Mouse (Mus musculus): Measurements from ENCODE around the gene Sipa1. TPM values are rescaled to one million over a fixed set of nuclear protein-coding genes. Genes with fewer than 3 reads are reported as not detected.

Gene Sipa1
- polyA plus RNA-seq, 1 experiment from 2014 or later = 26.2 TPM

- DNase-seq (ENCODE audit: low spot score) (peak; percentile 77), ATAC-seq (replicated peaks; ENCODE audit: low FRiP score, low read depth) (peak; percentile 55; the same call in 1 of the 2 replicates)
- no peak for TF ChIP-seq CTCF (IDR thresholded peaks at IDR 0.05; ENCODE audit: low read depth)
- no peaks in the 10 kb centered on the region for H3K9me3 ChIP-seq (replicated peaks; ENCODE audit: low read length)
- H3K27me3 ChIP-seq (ENCODE audit: insufficient read depth, low read length) = no peaks in the 10 kb centered on the region
- H3K4me2 ChIP-seq (ENCODE audit: low read length) = no peak overlapping the region
- H3K36me3 ChIP-seq (ENCODE audit: insufficient read depth, low read length) = peaks cover 33% of the 10 kb centered on the region
- H3K27ac ChIP-seq = peak overlapping the region; percentile 33
- H3K4me3 ChIP-seq (replicated peaks; ENCODE audit: low read depth, low read length) = no peak overlapping the region
- H3K4me1 ChIP-seq (replicated peaks; ENCODE audit: insufficient read depth, low read length) = 0 out of 2 replicates have a peak, but pooled peaks cover 6% of the 10 kb centered on the region
- 37% methylated on average over 10 of the region's 10 CpGs for WGBS
- no peak overlapping the region for H3K9ac ChIP-seq (ENCODE audit: low read depth, low read length)
Observed at GRCm38 (mm10) chr19:5704801-5705571, 41.5 kb upstream of the Sipa1 start.

DNA sequence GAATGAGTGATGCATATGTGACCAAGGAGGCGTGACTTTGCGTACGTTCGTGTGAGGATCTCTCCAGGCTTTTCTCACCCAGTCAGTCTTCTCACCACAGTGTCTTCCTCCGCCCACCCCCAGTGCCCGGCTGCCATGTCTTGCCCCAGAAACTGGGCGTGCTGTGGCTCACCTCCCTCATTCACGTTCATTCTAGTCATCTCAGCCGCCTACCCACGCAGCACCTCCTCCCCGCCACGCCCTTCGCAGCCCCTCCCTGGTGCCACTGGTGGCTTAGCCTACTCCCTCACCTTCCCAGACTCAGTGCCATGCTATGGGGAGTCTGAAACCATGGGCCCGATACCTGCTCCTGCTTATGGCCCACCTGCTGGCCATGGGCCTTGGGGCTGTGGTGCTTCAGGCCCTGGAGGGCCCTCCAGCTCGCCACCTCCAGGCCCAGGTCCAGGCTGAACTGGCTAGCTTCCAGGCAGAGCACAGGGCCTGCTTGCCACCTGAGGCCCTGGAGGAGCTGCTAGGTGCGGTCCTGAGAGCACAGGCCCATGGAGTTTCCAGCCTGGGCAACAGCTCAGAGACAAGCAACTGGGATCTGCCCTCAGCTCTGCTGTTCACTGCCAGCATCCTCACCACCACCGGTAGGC lies 40.8 kb upstream of the Sipa1 start, which contains the start of gene Kcnk7:
TSS of gene Kcnk7 (plus strand) at position 205 of the 638 bp plus-strand sequence.
- WGBS = 71% methylated on average over 17 of the region's 17 CpGs
- H3K36me3 ChIP-seq (ENCODE audit: insufficient read depth, low read length) = peaks cover 34% of the 10 kb centered on the region
- H3K9me3 ChIP-seq (replicated peaks; ENCODE audit: low read length) = no peaks in the 10 kb centered on the region
- 0 out of 2 replicates have a peak, but pooled peaks cover 6% of the 10 kb centered on the region for H3K4me1 ChIP-seq (replicated peaks; ENCODE audit: insufficient read depth, low read length)
- H3K9ac ChIP-seq (ENCODE audit: low read depth, low read length) = no peak within 1 kb of the TSS
- no peak within 1 kb of the TSS for H3K4me3 ChIP-seq (replicated peaks; ENCODE audit: low read depth, low read length)
- TF ChIP-seq CTCF (IDR thresholded peaks at IDR 0.05; ENCODE audit: low read depth) = no peak
- no peak within 1 kb of the TSS for H3K4me2 ChIP-seq (ENCODE audit: low read length)
- H3K27me3 ChIP-seq (ENCODE audit: insufficient read depth, low read length) = no peaks in the 10 kb centered on the region
- no peak for ATAC-seq (replicated peaks; ENCODE audit: low FRiP score, low read depth)
- H3K27ac ChIP-seq = peak within 1 kb of the TSS; percentile 33
- DNase-seq (ENCODE audit: low spot score) = no peak

- no peak overlapping the region for H3K4me3 ChIP-seq (replicated peaks; ENCODE audit: low read depth, low read length)
- H3K36me3 ChIP-seq (ENCODE audit: insufficient read depth, low read length) = peaks cover 62% of the 10 kb centered on the region
- no peak overlapping the region for H3K9ac ChIP-seq (ENCODE audit: low read depth, low read length)
- H3K4me1 ChIP-seq (replicated peaks; ENCODE audit: insufficient read depth, low read length) = peaks cover 21% of the 10 kb centered on the region
- no peak for TF ChIP-seq CTCF (IDR thresholded peaks at IDR 0.05; ENCODE audit: low read depth)
- no peak overlapping the region for H3K4me2 ChIP-seq (ENCODE audit: low read length)
- H3K27me3 ChIP-seq (ENCODE audit: insufficient read depth, low read length) = no peaks in the 10 kb centered on the region
- no peaks in the 10 kb centered on the region for H3K9me3 ChIP-seq (replicated peaks; ENCODE audit: low read length)
- ATAC-seq (replicated peaks; ENCODE audit: low FRiP score, low read depth) = peak; percentile 62
- 30% methylated on average over 41 of the region's 41 CpGs for WGBS
- peak; percentile 44 for DNase-seq (ENCODE audit: low spot score)
- H3K27ac ChIP-seq = no peak overlapping the region
Observed at GRCm38 (mm10) chr19:5695849-5696462, 32.4 kb upstream of the Sipa1 start.

GRCm38 (mm10) chr19:5693801-5694200 lies 30.3 kb upstream of the Sipa1 start:
- Histone ChIP-seq H3K27ac (no peak overlapping the region), H3K4me2 (ENCODE audit: low read length) (peak overlapping the region; percentile 100; the same call in 1 of the 2 replicates), H3K27me3 (ENCODE audit: insufficient read depth, low read length) (no peaks in the 10 kb centered on the region), H3K9me3 (replicated peaks; ENCODE audit: low read length) (no peaks in the 10 kb centered on the region), H3K9ac (ENCODE audit: low read depth, low read length) (no peak overlapping the region; the same call in 1 of the 2 replicates), H3K4me1 (replicated peaks; ENCODE audit: insufficient read depth, low read length) (peaks cover 28% of the 10 kb centered on the region), H3K4me3 (replicated peaks; ENCODE audit: low read depth, low read length) (no peak overlapping the region), H3K36me3 (ENCODE audit: insufficient read depth, low read length) (peaks cover 47% of the 10 kb centered on the region)
- 79% methylated on average over 6 of the region's 6 CpGs for WGBS
- DNase-seq (ENCODE audit: low spot score) (no peak), ATAC-seq (replicated peaks; ENCODE audit: low FRiP score, low read depth) (no peak)
- TF ChIP-seq CTCF (IDR thresholded peaks at IDR 0.05; ENCODE audit: low read depth) = no peak

DNA sequence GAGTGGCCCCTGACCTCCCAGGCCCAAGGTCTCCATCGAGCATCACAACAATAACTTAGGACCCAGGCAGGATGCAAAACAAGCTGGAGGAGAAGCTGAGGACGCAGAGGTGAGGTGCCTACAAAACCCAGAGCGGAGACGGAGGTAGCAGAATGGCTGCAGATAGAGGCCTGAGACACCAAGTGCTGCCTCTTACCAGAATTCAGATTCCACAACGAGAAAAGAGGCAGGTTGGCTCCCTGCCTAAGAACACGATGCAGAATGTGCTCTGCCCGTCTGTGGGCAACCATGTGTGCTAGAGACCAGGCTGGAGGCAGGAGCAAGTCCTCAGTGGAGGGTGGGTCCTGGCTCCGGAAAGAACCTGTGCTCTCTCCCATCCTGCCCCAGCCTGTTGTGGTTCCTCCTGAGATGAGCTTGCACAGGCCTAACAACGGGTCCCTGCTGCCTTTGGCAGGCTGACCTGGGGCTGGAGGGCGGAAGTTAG lies 29.4 kb upstream of the Sipa1 start:
- H3K4me2 ChIP-seq (ENCODE audit: low read length) = peak overlapping the region; percentile 100
- ATAC-seq (replicated peaks; ENCODE audit: low FRiP score, low read depth) = no peak
- TF ChIP-seq CTCF (IDR thresholded peaks at IDR 0.05; ENCODE audit: low read depth) = no peak
- 54% methylated on average over 10 of the region's 10 CpGs for whole genome bisulfite sequencing
- no peaks in the 10 kb centered on the region for H3K9me3 ChIP-seq (replicated peaks; ENCODE audit: low read length)
- H3K4me1 ChIP-seq (replicated peaks; ENCODE audit: insufficient read depth, low read length) = peaks cover 28% of the 10 kb centered on the region
- H3K4me3 ChIP-seq (replicated peaks; ENCODE audit: low read depth, low read length) = peak overlapping the region; percentile 92
- H3K9ac ChIP-seq (ENCODE audit: low read depth, low read length) = peak overlapping the region; percentile 86
- no peaks in the 10 kb centered on the region for H3K27me3 ChIP-seq (ENCODE audit: insufficient read depth, low read length)
- no peak for DNase-seq (ENCODE audit: low spot score)
- H3K27ac ChIP-seq = peak overlapping the region; percentile 96
- H3K36me3 ChIP-seq (ENCODE audit: insufficient read depth, low read length) = peaks cover 40% of the 10 kb centered on the region
